Mouse (Mus musculus): Measurements from ENCODE around the gene Gpt2. TPM values are rescaled to one million over a fixed set of nuclear protein-coding genes. Genes with fewer than 3 reads are reported as not detected.
A peak's percentile ranks its signal among the peaks of the same experiment; 100 is the strongest.

Gpt2 gene
- polyA plus RNA-seq, 1 experiment = 27.6 TPM

GRCm38 (mm10) chr8:85496778-85497177 lies 4.4 kb downstream of the Gpt2 start:
- Histone ChIP-seq H3K79me3 (ENCODE audit: low read depth) (no peaks in the 10 kb centered on the region), H3K36me3 (ENCODE audit: control insufficient read depth, insufficient read depth) (no peaks in the 10 kb centered on the region), H3K27me3 (ENCODE audit: control insufficient read depth, insufficient read depth, insufficient read length) (no peaks in the 10 kb centered on the region), H3ac (ENCODE audit: control insufficient read depth, insufficient read length, low read depth) (no peak overlapping the region), H3K79me2 (ENCODE audit: control insufficient read depth, insufficient read depth) (no peaks in the 10 kb centered on the region), H3K4me3 (ENCODE audit: insufficient read depth, poor library complexity, severe bottlenecking) (no peak overlapping the region)
- no peak for TF ChIP-seq CEBPB (IDR thresholded peaks at IDR 0.05; ENCODE audit: low read depth)
- TF ChIP-seq MYOG (IDR thresholded peaks at IDR 0.05; ENCODE audit: control insufficient read depth, extremely low read depth, insufficient read length) = no peak
- no peak for TF ChIP-seq MYOD1 (IDR thresholded peaks at IDR 0.05; ENCODE audit: control insufficient read depth, insufficient read length, low read depth)
- TF ChIP-seq FOSL1 (IDR thresholded peaks at IDR 0.05; ENCODE audit: insufficient read depth, low read length, poor library complexity, severe bottlenecking) = no peak
- TF ChIP-seq MAX (IDR thresholded peaks at IDR 0.05) = no peak
- TF ChIP-seq CTCF (IDR thresholded peaks at IDR 0.05; ENCODE audit: control insufficient read depth, insufficient read depth, insufficient read length) = no peak
- no peak for TF ChIP-seq USF1 (IDR thresholded peaks at IDR 0.05; ENCODE audit: low read depth)

- Histone ChIP-seq H3K79me2 (ENCODE audit: control insufficient read depth, insufficient read depth) (no peaks in the 10 kb centered on the region), H3K36me3 (ENCODE audit: control insufficient read depth, insufficient read depth) (no peaks in the 10 kb centered on the region), H3K27me3 (ENCODE audit: control insufficient read depth, insufficient read depth, insufficient read length) (no peaks in the 10 kb centered on the region), H3ac (ENCODE audit: control insufficient read depth, insufficient read length, low read depth) (no peak overlapping the region), H3K79me3 (ENCODE audit: low read depth) (no peaks in the 10 kb centered on the region), H3K4me3 (ENCODE audit: insufficient read depth, poor library complexity, severe bottlenecking) (no peak overlapping the region)
- TF ChIP-seq MYOG (IDR thresholded peaks at IDR 0.05; ENCODE audit: control insufficient read depth, extremely low read depth, insufficient read length) = no peak
- no peak for TF ChIP-seq CTCF (IDR thresholded peaks at IDR 0.05; ENCODE audit: control insufficient read depth, insufficient read depth, insufficient read length)
- TF ChIP-seq MYOD1 (IDR thresholded peaks at IDR 0.05; ENCODE audit: control insufficient read depth, insufficient read length, low read depth) = no peak
- TF ChIP-seq MAX (IDR thresholded peaks at IDR 0.05) = no peak
- TF ChIP-seq CEBPB (IDR thresholded peaks at IDR 0.05; ENCODE audit: low read depth) = no peak
- TF ChIP-seq USF1 (IDR thresholded peaks at IDR 0.05; ENCODE audit: low read depth) = no peak
- no peak for TF ChIP-seq FOSL1 (IDR thresholded peaks at IDR 0.05; ENCODE audit: insufficient read depth, low read length, poor library complexity, severe bottlenecking)
Observed at GRCm38 (mm10) chr8:85498577-85498976, 6.2 kb downstream of the Gpt2 start.

GRCm38 (mm10) chr8:85500460-85500859 lies 8.1 kb downstream of the Gpt2 start:
- H3K36me3 ChIP-seq (ENCODE audit: control insufficient read depth, insufficient read depth) = peaks cover 2% of the 10 kb centered on the region
- no peaks in the 10 kb centered on the region for H3K79me2 ChIP-seq (ENCODE audit: control insufficient read depth, insufficient read depth)
- TF ChIP-seq CTCF (IDR thresholded peaks at IDR 0.05; ENCODE audit: control insufficient read depth, insufficient read depth, insufficient read length) (no peak), FOSL1 (IDR thresholded peaks at IDR 0.05; ENCODE audit: insufficient read depth, low read length, poor library complexity, severe bottlenecking) (no peak)

GRCm38 (mm10) chr8:85500955-85501685 lies 8.7 kb downstream of the Gpt2 start:
- no peak overlapping the region for H3K4me3 ChIP-seq (ENCODE audit: insufficient read depth, poor library complexity, severe bottlenecking)
- H3ac ChIP-seq (ENCODE audit: control insufficient read depth, insufficient read length, low read depth) = no peak overlapping the region
- no peaks in the 10 kb centered on the region for H3K27me3 ChIP-seq (ENCODE audit: control insufficient read depth, insufficient read depth, insufficient read length)
- no peaks in the 10 kb centered on the region for H3K79me2 ChIP-seq (ENCODE audit: control insufficient read depth, insufficient read depth)
- no peaks in the 10 kb centered on the region for H3K79me3 ChIP-seq (ENCODE audit: low read depth)
- H3K36me3 ChIP-seq (ENCODE audit: control insufficient read depth, insufficient read depth) = peaks cover 9% of the 10 kb centered on the region
- TF ChIP-seq MYOG (IDR thresholded peaks at IDR 0.05; ENCODE audit: control insufficient read depth, extremely low read depth, insufficient read length) (no peak), CEBPB (IDR thresholded peaks at IDR 0.05; ENCODE audit: low read depth) (no peak), FOSL1 (IDR thresholded peaks at IDR 0.05; ENCODE audit: insufficient read depth, low read length, poor library complexity, severe bottlenecking) (no peak), USF1 (IDR thresholded peaks at IDR 0.05; ENCODE audit: low read depth) (no peak)

More at GRCm38 (mm10) chr8:85500460-85500859, 8.1 kb downstream of the Gpt2 start:
- H3K4me3 ChIP-seq (ENCODE audit: insufficient read depth, poor library complexity, severe bottlenecking) = no peak overlapping the region
- no peak overlapping the region for H3ac ChIP-seq (ENCODE audit: control insufficient read depth, insufficient read length, low read depth)
- no peaks in the 10 kb centered on the region for H3K27me3 ChIP-seq (ENCODE audit: control insufficient read depth, insufficient read depth, insufficient read length)
- H3K79me3 ChIP-seq (ENCODE audit: low read depth) = no peaks in the 10 kb centered on the region

GRCm38 (mm10) chr8:85502381-85502780 lies 10.0 kb downstream of the Gpt2 start:
- Histone ChIP-seq H3K4me3 (ENCODE audit: insufficient read depth, poor library complexity, severe bottlenecking) (no peak overlapping the region), H3ac (ENCODE audit: control insufficient read depth, insufficient read length, low read depth) (no peak overlapping the region), H3K36me3 (ENCODE audit: control insufficient read depth, insufficient read depth) (peaks cover 9% of the 10 kb centered on the region), H3K27me3 (ENCODE audit: control insufficient read depth, insufficient read depth, insufficient read length) (no peaks in the 10 kb centered on the region), H3K79me3 (ENCODE audit: low read depth) (no peaks in the 10 kb centered on the region), H3K79me2 (ENCODE audit: control insufficient read depth, insufficient read depth) (no peaks in the 10 kb centered on the region)
- TF ChIP-seq CEBPB (IDR thresholded peaks at IDR 0.05; ENCODE audit: low read depth) = no peak
- TF ChIP-seq USF1 (IDR thresholded peaks at IDR 0.05; ENCODE audit: low read depth) = no peak
- TF ChIP-seq MYOD1 (IDR thresholded peaks at IDR 0.05; ENCODE audit: control insufficient read depth, insufficient read length, low read depth) = no peak
- TF ChIP-seq FOSL1 (IDR thresholded peaks at IDR 0.05; ENCODE audit: insufficient read depth, low read length, poor library complexity, severe bottlenecking) = no peak
- no peak for TF ChIP-seq MYOG (IDR thresholded peaks at IDR 0.05; ENCODE audit: control insufficient read depth, extremely low read depth, insufficient read length)
- TF ChIP-seq MAX (IDR thresholded peaks at IDR 0.05) = no peak
- TF ChIP-seq CTCF (IDR thresholded peaks at IDR 0.05; ENCODE audit: control insufficient read depth, insufficient read depth, insufficient read length) = no peak

- Histone ChIP-seq H3K36me3 (ENCODE audit: control insufficient read depth, insufficient read depth) (peaks cover 9% of the 10 kb centered on the region), H3K27me3 (ENCODE audit: control insufficient read depth, insufficient read depth, insufficient read length) (no peaks in the 10 kb centered on the region), H3ac (ENCODE audit: control insufficient read depth, insufficient read length, low read depth) (no peak overlapping the region), H3K79me2 (ENCODE audit: control insufficient read depth, insufficient read depth) (no peaks in the 10 kb centered on the region), H3K79me3 (ENCODE audit: low read depth) (no peaks in the 10 kb centered on the region), H3K4me3 (ENCODE audit: insufficient read depth, poor library complexity, severe bottlenecking) (no peak overlapping the region)
- TF ChIP-seq CEBPB (IDR thresholded peaks at IDR 0.05; ENCODE audit: low read depth) (no peak), MYOD1 (IDR thresholded peaks at IDR 0.05; ENCODE audit: control insufficient read depth, insufficient read length, low read depth) (peak; percentile 30), MAX (IDR thresholded peaks at IDR 0.05) (no peak), MYOG (IDR thresholded peaks at IDR 0.05; ENCODE audit: control insufficient read depth, extremely low read depth, insufficient read length) (no peak), CTCF (IDR thresholded peaks at IDR 0.05; ENCODE audit: control insufficient read depth, insufficient read depth, insufficient read length) (no peak)
Observed at GRCm38 (mm10) chr8:85503065-85503464, 10.7 kb downstream of the Gpt2 start.

All from C2C12 (cell line).